Mouse (Mus musculus) heart, embryonic 15.5 days (tissue): ENCODE results near the gene Rgs14. TPM values are rescaled to one million over a fixed set of nuclear protein-coding genes. Genes with fewer than 3 reads are reported as not detected.

ENCODE experiments used
- ATAC-seq: fragments of 200-750 bp; cut with Nextera tagmentation; replicated peaks from 2 replicates; pipeline ENCODE4 v1.8.0; 2017; ENCODE audit warnings: low read depth, moderate TSS enrichment; ENCODE audit not compliant: insufficient number of reproducible peaks, insufficient read depth, low FRiP score
- H3K27ac ChIP-seq: fragments of 300-500 bp; sonication (generic); 2 replicates; pipeline ENCODE4 v1.5.1; 2015; ENCODE audit warnings: mild to moderate bottlenecking, inconsistent platforms
- H3K27me3 ChIP-seq: fragments of 300-500 bp; sonication (generic); 2 replicates; pipeline ENCODE4 v1.6.1; 2015; ENCODE audit warnings: inconsistent platforms
- H3K36me3 ChIP-seq: fragments of 300-500 bp; sonication (generic); 2 replicates; pipeline ENCODE4 v1.6.1; 2015; ENCODE audit warnings: mild to moderate bottlenecking, inconsistent platforms
- H3K4me1 ChIP-seq: fragments of 300-500 bp; sonication (generic); replicated peaks from 2 replicates; pipeline ENCODE4 v1.6.1; 2015; ENCODE audit warnings: inconsistent platforms
- H3K4me2 ChIP-seq: fragments of 300-500 bp; sonication (generic); 2 replicates; pipeline ENCODE4 v1.6.1; 2015; ENCODE audit warnings: inconsistent platforms, mild to moderate bottlenecking, moderate library complexity
- H3K4me3 ChIP-seq: fragments of 300-500 bp; sonication (generic); 2 replicates; pipeline ENCODE4 v1.5.1; 2015; ENCODE audit warnings: mild to moderate bottlenecking, inconsistent platforms
- H3K9ac ChIP-seq: fragments of 300-500 bp; sonication (generic); 2 replicates; pipeline ENCODE4 v1.6.1; 2015; ENCODE audit warnings: mild to moderate bottlenecking, inconsistent platforms
- H3K9me3 ChIP-seq: fragments of 300-500 bp; sonication (generic); replicated peaks from 2 replicates; pipeline ENCODE4 v1.6.1; 2016; ENCODE audit warnings: inconsistent platforms
- WGBS: fragments of 180-500 bp; shearing (Covaris S2); methylation state at CpG from one replicate; pipeline ENCODE4 v1.1.7; 2015; ENCODE audit warnings: mixed read lengths; 5-methylcytosine and 5-hydroxymethylcytosine counted together
- polyA plus RNA-seq: library from polyadenylated mRNA; unstranded; fragments of >200 nt; fragmentation: Nextera tagmentation; extraction: Ambion mirVana; gene quantifications from 2 replicates; pipeline ENCODE4 v1.2.1, GENCODE M21; 2015

The Rgs14 gene
- polyA plus RNA-seq, 1 experiment from 2014 or later = 0.42 TPM

GRCm38 (mm10) chr13:55381790-55382189 lies 12.3 kb downstream of the Rgs14 start:
- H3K4me3 ChIP-seq = no peak overlapping the region
- H3K27me3 ChIP-seq = peaks cover 59% of the 10 kb centered on the region
- no peak for ATAC-seq
- no peaks in the 10 kb centered on the region for H3K36me3 ChIP-seq
- no peaks in the 10 kb centered on the region for H3K9me3 ChIP-seq
- no peak overlapping the region for H3K27ac ChIP-seq
- H3K4me1 ChIP-seq = peaks cover 4% of the 10 kb centered on the region; the same call in 1 of the 2 replicates
- H3K4me2 ChIP-seq = no peak overlapping the region
- 70% methylated on average over 4 of the region's 4 CpGs for WGBS
- H3K9ac ChIP-seq = no peak overlapping the region

GRCm38 (mm10) chr13:55390644-55391043 lies 21.1 kb downstream of the Rgs14 start:
- WGBS = 69% methylated on average over 3 of the region's 3 CpGs
- no peaks in the 10 kb centered on the region for H3K9me3 ChIP-seq
- H3K4me1 ChIP-seq = no peaks in the 10 kb centered on the region
- no peak overlapping the region for H3K9ac ChIP-seq
- H3K27ac ChIP-seq = no peak overlapping the region
- peaks cover 7% of the 10 kb centered on the region; the same call in 1 of the 2 replicates for H3K27me3 ChIP-seq
- ATAC-seq = no peak
- no peak overlapping the region for H3K4me3 ChIP-seq
- H3K36me3 ChIP-seq = no peaks in the 10 kb centered on the region
- no peak overlapping the region for H3K4me2 ChIP-seq

GRCm38 (mm10) chr13:55391626-55392029 lies 22.1 kb downstream of the Rgs14 start:
- 88% methylated on average over 1 of the region's 1 CpGs for WGBS
- no peak for ATAC-seq

GRCm38 (mm10) chr13:55392933-55393332 lies 23.4 kb downstream of the Rgs14 start:
- Histone ChIP-seq H3K4me2 (no peak overlapping the region), H3K27me3 (peaks cover 7% of the 10 kb centered on the region; the same call in 1 of the 2 replicates), H3K4me3 (no peak overlapping the region), H3K36me3 (no peaks in the 10 kb centered on the region), H3K4me1 (no peaks in the 10 kb centered on the region), H3K9me3 (no peaks in the 10 kb centered on the region), H3K27ac (no peak overlapping the region), H3K9ac (no peak overlapping the region)
- no peak for ATAC-seq
- 68% methylated on average over 4 of the region's 4 CpGs for WGBS

More at GRCm38 (mm10) chr13:55391626-55392029, 22.1 kb downstream of the Rgs14 start:
- Histone ChIP-seq H3K9me3 (no peaks in the 10 kb centered on the region), H3K4me3 (no peak overlapping the region), H3K4me2 (no peak overlapping the region), H3K36me3 (no peaks in the 10 kb centered on the region), H3K4me1 (no peaks in the 10 kb centered on the region), H3K9ac (no peak overlapping the region), H3K27me3 (peaks cover 7% of the 10 kb centered on the region; the same call in 1 of the 2 replicates), H3K27ac (no peak overlapping the region)

GRCm38 (mm10) chr13:55398088-55398487 lies 28.6 kb downstream of the Rgs14 start, which contains the start of gene Slc34a1:
Gene Slc34a1, plus strand, starts transcription at chr13:55398187.
- H3K27ac ChIP-seq = no peak within 1 kb of the TSS
- H3K4me1 ChIP-seq = no peaks in the 10 kb centered on the region
- ATAC-seq = no peak
- H3K4me3 ChIP-seq = no peak within 1 kb of the TSS
- peaks cover 49% of the 10 kb centered on the region for H3K27me3 ChIP-seq
- no peak within 1 kb of the TSS for H3K4me2 ChIP-seq
- WGBS = 66% methylated on average over 1 of the region's 1 CpGs
- no peaks in the 10 kb centered on the region for H3K9me3 ChIP-seq
- H3K9ac ChIP-seq = no peak within 1 kb of the TSS
- no peaks in the 10 kb centered on the region for H3K36me3 ChIP-seq

- no peaks in the 10 kb centered on the region for H3K9me3 ChIP-seq
- no peaks in the 10 kb centered on the region for H3K4me1 ChIP-seq
- H3K9ac ChIP-seq = no peak overlapping the region
- WGBS = 55% methylated on average over 5 of the region's 5 CpGs
- no peak overlapping the region for H3K4me3 ChIP-seq
- H3K27ac ChIP-seq = no peak overlapping the region
- ATAC-seq = no peak
- H3K4me2 ChIP-seq = no peak overlapping the region
- H3K36me3 ChIP-seq = no peaks in the 10 kb centered on the region
- H3K27me3 ChIP-seq = peaks cover 63% of the 10 kb centered on the region
These were observed 29.9 kb downstream of the Rgs14 start for GRCm38 (mm10) chr13:55399300-55400038.

GRCm38 (mm10) chr13:55400039-55400346 lies 30.5 kb downstream of the Rgs14 start:
- no peak overlapping the region for H3K4me2 ChIP-seq
- H3K9ac ChIP-seq = no peak overlapping the region
- H3K4me1 ChIP-seq = no peaks in the 10 kb centered on the region
- no peaks in the 10 kb centered on the region for H3K36me3 ChIP-seq
- H3K9me3 ChIP-seq = no peaks in the 10 kb centered on the region
- no peak for ATAC-seq
- WGBS = 71% methylated on average over 1 of the region's 1 CpGs
- H3K27me3 ChIP-seq = peaks cover 63% of the 10 kb centered on the region
- H3K4me3 ChIP-seq = no peak overlapping the region
- no peak overlapping the region for H3K27ac ChIP-seq

- Histone ChIP-seq H3K27me3 (peaks cover 89% of the 10 kb centered on the region), H3K9ac (no peak overlapping the region), H3K9me3 (no peaks in the 10 kb centered on the region), H3K4me3 (no peak overlapping the region), H3K36me3 (no peaks in the 10 kb centered on the region), H3K27ac (no peak overlapping the region), H3K4me1 (peaks cover 7% of the 10 kb centered on the region; the same call in 1 of the 2 replicates), H3K4me2 (no peak overlapping the region)
- no peak for ATAC-seq
- 75% methylated on average over 7 of the region's 7 CpGs for WGBS
These were observed 33.7 kb downstream of the Rgs14 start for GRCm38 (mm10) chr13:55403266-55403665.

GRCm38 (mm10) chr13:55403935-55404852 lies 34.7 kb downstream of the Rgs14 start:
- H3K9ac ChIP-seq = no peak overlapping the region
- H3K4me3 ChIP-seq = no peak overlapping the region
- WGBS = 62% methylated on average over 15 of the region's 15 CpGs
- H3K4me2 ChIP-seq = no peak overlapping the region
- H3K27ac ChIP-seq = no peak overlapping the region
- peaks cover 7% of the 10 kb centered on the region; the same call in 1 of the 2 replicates for H3K4me1 ChIP-seq
- H3K36me3 ChIP-seq = no peaks in the 10 kb centered on the region
- no peak for ATAC-seq
- H3K27me3 ChIP-seq = peaks cover 90% of the 10 kb centered on the region
- no peaks in the 10 kb centered on the region for H3K9me3 ChIP-seq

- Histone ChIP-seq H3K4me3 (no peak overlapping the region), H3K36me3 (no peaks in the 10 kb centered on the region), H3K4me2 (peak overlapping the region; percentile 32; the same call in 1 of the 2 replicates), H3K4me1 (peaks cover 7% of the 10 kb centered on the region; the same call in 1 of the 2 replicates), H3K27me3 (peaks cover 90% of the 10 kb centered on the region), H3K9ac (no peak overlapping the region), H3K27ac (no peak overlapping the region), H3K9me3 (no peaks in the 10 kb centered on the region)
- WGBS = 12% methylated on average over 11 of the region's 11 CpGs
- ATAC-seq = peak; percentile 67
These were observed 35.6 kb downstream of the Rgs14 start for GRCm38 (mm10) chr13:55404853-55405782.
